Mouse (Mus musculus) lung, embryonic 15.5 days (tissue): ENCODE measurements around the gene Exoc4. TPM values are rescaled to one million over a fixed set of nuclear protein-coding genes. Genes with fewer than 3 reads are reported as not detected.

Source experiments
- ATAC-seq: fragments of 200-750 bp; cut with Nextera tagmentation; 2 replicates; pipeline ENCODE4 v1.8.0; 2017; ENCODE audit warnings: moderate number of reproducible peaks, borderline replicate concordance; ENCODE audit not compliant: low FRiP score, low TSS enrichment; ENCODE audit errors: extremely low read depth
- H3K27ac ChIP-seq: fragments of 300-500 bp; sonication (generic); 2 replicates; pipeline ENCODE4 v1.5.1; 2015; ENCODE audit warnings: moderate library complexity, mild to moderate bottlenecking, inconsistent platforms
- H3K27me3 ChIP-seq: fragments of 300-500 bp; sonication (generic); 2 replicates; pipeline ENCODE4 v1.6.1; 2015; ENCODE audit warnings: inconsistent platforms
- H3K36me3 ChIP-seq: fragments of 300-500 bp; sonication (generic); 2 replicates; pipeline ENCODE4 v1.6.1; 2015; ENCODE audit warnings: inconsistent platforms
- H3K4me1 ChIP-seq: fragments of 300-500 bp; sonication (generic); 2 replicates; pipeline ENCODE4 v1.6.1; 2015; ENCODE audit warnings: inconsistent platforms
- H3K4me2 ChIP-seq: fragments of 300-500 bp; sonication (generic); 2 replicates; pipeline ENCODE4 v1.6.1; 2015; ENCODE audit warnings: inconsistent platforms, mild to moderate bottlenecking, moderate library complexity
- H3K4me3 ChIP-seq: fragments of 300-500 bp; sonication (generic); 2 replicates; pipeline ENCODE4 v1.5.1; 2015; ENCODE audit warnings: mild to moderate bottlenecking, inconsistent platforms
- H3K9ac ChIP-seq: fragments of 300-500 bp; sonication (generic); 2 replicates; pipeline ENCODE4 v1.6.1; 2015; ENCODE audit warnings: inconsistent platforms
- H3K9me3 ChIP-seq: fragments of 300-500 bp; sonication (generic); 2 replicates; pipeline ENCODE4 v1.6.1; 2016; ENCODE audit warnings: inconsistent platforms
- WGBS: fragments of 180-500 bp; shearing (Covaris S2); methylation state at CpG from one replicate; pipeline ENCODE4 v1.1.7; 2015; 5-methylcytosine and 5-hydroxymethylcytosine counted together
- polyA plus RNA-seq: library from polyadenylated mRNA; unstranded; fragments of >200 nt; fragmentation: Nextera tagmentation; extraction: Ambion mirVana; gene quantifications from 2 replicates; pipeline ENCODE4 v1.2.1, GENCODE M21; 2015

Exoc4 gene
- polyA plus RNA-seq, 1 experiment from 2014 or later: 40.8 TPM

DNA sequence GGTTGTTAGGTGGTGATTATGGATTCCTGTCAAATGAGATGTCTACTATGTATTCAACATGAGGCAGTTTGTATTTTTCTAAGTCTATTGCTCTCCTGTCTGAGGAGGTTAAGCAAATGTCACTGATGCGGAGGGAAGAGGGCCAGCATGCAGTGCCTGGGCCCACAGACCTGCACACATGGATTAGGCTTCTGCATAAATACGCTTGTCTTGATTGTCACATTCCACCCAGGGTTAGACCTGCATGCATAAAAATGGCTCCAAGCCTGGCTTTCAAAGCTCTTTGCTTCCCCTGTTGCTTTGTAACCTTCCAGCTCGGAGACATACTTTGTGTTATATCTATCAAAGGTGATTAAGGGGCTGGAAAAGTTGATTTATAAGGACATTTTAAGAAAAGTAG is 610.2 kb downstream of the Exoc4 start:
- H3K36me3 ChIP-seq: no peaks in the 10 kb centered on the region
- H3K4me1 ChIP-seq: no peaks in the 10 kb centered on the region
- no peak overlapping the region for H3K4me2 ChIP-seq
- 80% methylated on average over 3 of the region's 3 CpGs for WGBS
- no peak overlapping the region for H3K9ac ChIP-seq
- no peak overlapping the region for H3K27ac ChIP-seq
- H3K27me3 ChIP-seq: no peaks in the 10 kb centered on the region
- no peak for ATAC-seq
- H3K9me3 ChIP-seq: no peaks in the 10 kb centered on the region
- no peak overlapping the region for H3K4me3 ChIP-seq

DNA sequence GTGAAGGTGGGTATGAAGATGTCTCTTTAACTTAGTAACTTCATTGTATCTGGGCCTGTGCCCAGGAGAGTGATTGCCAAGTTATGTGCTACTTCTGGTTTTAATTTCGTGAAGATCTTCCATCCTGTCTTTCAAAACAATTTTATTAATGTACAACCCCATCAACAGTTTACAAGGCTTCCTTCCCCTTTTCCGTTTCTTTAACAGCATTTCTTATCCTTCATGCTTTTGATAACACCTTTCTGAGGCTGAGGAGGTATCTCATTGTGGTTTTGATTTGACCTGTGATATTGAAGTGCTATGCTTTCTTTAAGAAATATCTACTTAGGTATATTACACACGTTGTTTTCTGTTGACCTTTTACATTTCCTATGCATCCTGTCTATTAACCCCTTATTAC is 616.9 kb downstream of the Exoc4 start:
- Histone ChIP-seq H3K9me3 (no peaks in the 10 kb centered on the region), H3K9ac (no peak overlapping the region), H3K4me3 (no peak overlapping the region), H3K36me3 (no peaks in the 10 kb centered on the region), H3K27me3 (no peaks in the 10 kb centered on the region), H3K4me2 (no peak overlapping the region), H3K27ac (no peak overlapping the region), H3K4me1 (0 out of 2 replicates have a peak, but pooled peaks cover 3% of the 10 kb centered on the region)
- 45% methylated on average over 3 of the region's 3 CpGs for WGBS
- no peak for ATAC-seq

DNA sequence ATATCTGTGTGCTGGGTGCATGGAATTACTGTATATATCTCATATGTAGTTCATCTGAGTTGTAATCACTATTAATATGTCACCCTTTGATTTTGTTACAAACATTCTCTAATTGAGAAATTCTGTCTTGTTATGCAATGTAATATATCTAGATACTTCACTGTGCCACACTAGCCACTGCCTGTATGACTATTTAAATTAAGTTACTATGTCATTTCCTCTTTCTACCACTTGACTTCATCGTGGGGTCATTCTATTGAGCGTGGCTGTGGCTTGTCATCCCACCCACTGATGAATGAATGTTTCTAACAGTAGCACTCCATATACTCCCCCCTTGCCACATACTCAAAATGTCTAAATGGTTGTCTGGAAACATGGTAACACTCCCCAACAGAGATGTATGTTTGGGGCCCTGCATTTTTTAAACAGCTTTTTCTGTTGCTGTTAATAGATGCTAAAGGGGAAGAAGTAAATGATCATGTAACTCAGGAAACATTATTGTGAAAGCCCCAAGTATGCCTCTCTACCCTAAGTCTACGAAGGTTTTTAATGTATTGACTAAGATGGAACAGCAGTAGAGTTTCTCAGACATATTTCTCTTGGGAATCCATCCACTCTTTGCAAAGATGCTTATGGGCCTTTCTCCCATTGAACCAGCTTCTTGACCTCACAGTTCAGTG is 618.2 kb downstream of the Exoc4 start:
- Histone ChIP-seq H3K27ac (no peak overlapping the region), H3K27me3 (no peaks in the 10 kb centered on the region), H3K4me2 (no peak overlapping the region), H3K4me1 (0 out of 2 replicates have a peak, but pooled peaks cover 3% of the 10 kb centered on the region), H3K9me3 (no peaks in the 10 kb centered on the region), H3K36me3 (no peaks in the 10 kb centered on the region), H3K9ac (no peak overlapping the region), H3K4me3 (no peak overlapping the region)
- WGBS: 67% methylated on average over 3 of the region's 3 CpGs
- no peak for ATAC-seq

DNA sequence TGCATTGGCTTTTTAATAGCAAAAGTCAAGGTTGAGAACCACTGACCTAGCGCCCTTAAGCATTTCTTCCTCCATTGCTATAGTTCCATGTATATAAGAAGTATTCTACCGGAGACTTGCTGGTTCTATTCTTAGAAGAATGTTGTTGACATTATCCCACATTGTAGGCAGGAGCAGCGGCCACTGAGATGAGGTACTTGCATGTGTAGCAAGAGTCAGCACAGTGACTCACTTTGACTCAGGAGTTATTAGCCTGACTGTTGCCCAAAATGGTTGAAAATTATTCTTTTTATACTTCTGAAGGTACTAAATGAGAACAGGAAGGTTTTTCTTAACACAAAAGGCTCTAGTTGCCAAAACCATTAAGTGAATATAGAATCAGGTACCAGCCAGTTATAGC is 620.4 kb downstream of the Exoc4 start:
- Histone ChIP-seq H3K4me3 (no peak overlapping the region), H3K9ac (no peak overlapping the region), H3K9me3 (no peaks in the 10 kb centered on the region), H3K27me3 (no peaks in the 10 kb centered on the region), H3K4me2 (no peak overlapping the region), H3K27ac (no peak overlapping the region), H3K4me1 (0 out of 2 replicates have a peak, but pooled peaks cover 3% of the 10 kb centered on the region), H3K36me3 (no peaks in the 10 kb centered on the region)
- no peak for ATAC-seq
- 58% methylated on average over 3 of the region's 3 CpGs for WGBS

DNA sequence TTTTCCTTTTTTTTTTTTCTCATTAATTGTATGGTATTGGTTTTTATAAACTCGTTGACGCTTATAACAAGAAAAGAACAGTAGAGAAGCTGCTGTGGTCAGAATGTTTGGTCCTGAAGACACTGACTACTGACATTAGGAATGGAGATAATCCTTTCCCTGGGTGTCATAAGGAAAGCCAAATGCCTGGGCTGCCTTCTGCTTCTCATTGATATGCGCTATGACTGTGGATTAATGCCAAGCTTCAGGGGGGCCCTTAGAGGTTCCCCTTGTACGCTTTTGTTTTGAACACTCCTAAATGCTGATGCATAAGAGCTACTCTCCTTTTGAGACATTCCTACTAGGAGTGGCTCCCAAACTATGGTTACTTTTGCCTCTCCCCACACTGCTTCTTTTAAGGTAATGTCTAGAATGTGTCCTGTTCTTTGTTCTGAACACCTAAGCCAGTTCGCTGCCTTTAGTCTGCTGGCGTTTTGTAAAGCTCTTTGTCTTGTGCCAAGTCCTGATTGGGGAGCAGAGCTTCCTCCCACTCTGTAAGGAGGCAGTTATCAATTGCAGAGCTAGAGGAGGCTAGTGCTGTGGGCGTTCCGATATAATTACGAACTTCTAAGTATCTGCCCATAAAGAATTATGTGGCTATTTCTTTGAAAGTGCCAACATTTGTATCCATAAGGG is 621.7 kb downstream of the Exoc4 start:
- Histone ChIP-seq H3K36me3 (no peaks in the 10 kb centered on the region), H3K9ac (no peak overlapping the region), H3K4me3 (no peak overlapping the region), H3K4me1 (0 out of 2 replicates have a peak, but pooled peaks cover 3% of the 10 kb centered on the region), H3K4me2 (no peak overlapping the region), H3K27ac (no peak overlapping the region), H3K27me3 (no peaks in the 10 kb centered on the region), H3K9me3 (no peaks in the 10 kb centered on the region)
- no peak for ATAC-seq
- 57% methylated on average over 9 of the region's 9 CpGs for WGBS

DNA sequence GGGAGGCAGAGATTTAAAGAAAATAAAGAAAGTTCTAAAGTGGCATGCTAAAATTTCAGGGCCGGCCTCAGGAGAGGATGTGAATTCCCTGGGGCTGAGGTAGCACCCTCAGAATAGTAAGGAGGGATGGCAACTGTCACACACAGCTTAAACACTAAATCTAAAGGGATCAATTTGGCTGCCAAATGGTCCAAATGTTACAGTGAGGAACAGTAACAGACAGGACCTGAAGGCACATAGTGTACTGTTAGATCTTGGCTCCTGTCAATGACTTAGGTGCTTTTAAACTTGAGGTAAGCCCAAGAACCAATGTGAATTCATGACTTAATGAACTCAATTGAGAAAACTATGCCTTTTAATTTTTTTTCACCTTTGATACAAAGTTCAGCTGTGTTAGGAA is 622.4 kb downstream of the Exoc4 start:
- H3K4me1 ChIP-seq: 0 out of 2 replicates have a peak, but pooled peaks cover 3% of the 10 kb centered on the region

GRCm38 (mm10) chr6:33872192-33872591 is 623.3 kb downstream of the Exoc4 start:
- H3K27ac ChIP-seq: no peak overlapping the region
- H3K36me3 ChIP-seq: no peaks in the 10 kb centered on the region
- H3K9me3 ChIP-seq: no peaks in the 10 kb centered on the region
- H3K4me1 ChIP-seq: 0 out of 2 replicates have a peak, but pooled peaks cover 3% of the 10 kb centered on the region
- H3K27me3 ChIP-seq: no peaks in the 10 kb centered on the region
- no peak overlapping the region for H3K4me2 ChIP-seq
- no peak for ATAC-seq
- no peak overlapping the region for H3K4me3 ChIP-seq
- H3K9ac ChIP-seq: no peak overlapping the region
- 5% methylated on average over 1 of the region's 1 CpGs for WGBS

More for the DNA sequence above, 622.4 kb downstream of the Exoc4 start:
- H3K27ac ChIP-seq: no peak overlapping the region
- no peak overlapping the region for H3K9ac ChIP-seq
- H3K9me3 ChIP-seq: no peaks in the 10 kb centered on the region
- no peaks in the 10 kb centered on the region for H3K27me3 ChIP-seq
- H3K4me2 ChIP-seq: no peak overlapping the region
- no peaks in the 10 kb centered on the region for H3K36me3 ChIP-seq
- ATAC-seq: no peak
- H3K4me3 ChIP-seq: no peak overlapping the region
- 71% methylated on average over 1 of the region's 1 CpGs for WGBS

- Histone ChIP-seq H3K27ac (no peak overlapping the region), H3K4me3 (no peak overlapping the region), H3K4me2 (no peak overlapping the region), H3K9me3 (no peaks in the 10 kb centered on the region), H3K4me1 (0 out of 2 replicates have a peak, but pooled peaks cover 3% of the 10 kb centered on the region), H3K36me3 (no peaks in the 10 kb centered on the region), H3K27me3 (no peaks in the 10 kb centered on the region), H3K9ac (no peak overlapping the region)
- WGBS: 29% methylated on average over 5 of the region's 5 CpGs
- no peak for ATAC-seq
Measured at GRCm38 (mm10) chr6:33873000-33873399, 624.1 kb downstream of the Exoc4 start.

- Histone ChIP-seq H3K9me3 (no peaks in the 10 kb centered on the region), H3K27ac (no peak overlapping the region), H3K4me3 (no peak overlapping the region), H3K9ac (no peak overlapping the region), H3K27me3 (no peaks in the 10 kb centered on the region), H3K4me2 (no peak overlapping the region), H3K36me3 (no peaks in the 10 kb centered on the region), H3K4me1 (0 out of 2 replicates have a peak, but pooled peaks cover 3% of the 10 kb centered on the region)
- WGBS: 63% methylated on average over 8 of the region's 8 CpGs
- ATAC-seq: no peak
Measured at GRCm38 (mm10) chr6:33874291-33875014, 625.6 kb downstream of the Exoc4 start.

- Histone ChIP-seq H3K9me3 (no peaks in the 10 kb centered on the region), H3K27ac (no peak overlapping the region), H3K4me1 (no peaks in the 10 kb centered on the region), H3K9ac (no peak overlapping the region), H3K4me2 (no peak overlapping the region), H3K4me3 (no peak overlapping the region), H3K36me3 (no peaks in the 10 kb centered on the region), H3K27me3 (no peaks in the 10 kb centered on the region)
- 55% methylated on average over 9 of the region's 9 CpGs for WGBS
- ATAC-seq: no peak
Measured at GRCm38 (mm10) chr6:33884141-33884683, 635.3 kb downstream of the Exoc4 start.

DNA sequence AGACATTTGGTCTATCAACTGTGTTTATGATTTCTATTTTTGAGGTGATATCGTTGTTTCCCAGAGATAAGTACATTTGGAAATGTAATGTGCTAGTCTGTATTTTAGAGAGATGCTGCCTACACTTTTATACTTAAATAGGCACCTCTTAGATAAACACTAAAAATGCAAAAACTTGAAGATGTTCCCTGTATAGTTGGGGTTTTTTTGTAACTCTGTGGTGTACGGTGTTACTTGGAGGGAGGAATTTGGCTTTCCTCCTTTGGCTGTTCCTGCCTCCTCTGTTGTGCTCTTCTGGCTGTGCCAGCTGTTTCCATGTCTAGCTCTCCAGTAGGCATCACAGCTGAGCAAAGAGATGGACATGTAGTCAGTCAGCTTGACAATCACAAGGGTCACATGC is 638.1 kb downstream of the Exoc4 start:
- Histone ChIP-seq H3K36me3 (no peaks in the 10 kb centered on the region), H3K9ac (no peak overlapping the region), H3K4me3 (no peak overlapping the region), H3K4me1 (peaks cover 3% of the 10 kb centered on the region; the same call in 1 of the 2 replicates), H3K27me3 (no peaks in the 10 kb centered on the region), H3K27ac (no peak overlapping the region), H3K4me2 (no peak overlapping the region), H3K9me3 (no peaks in the 10 kb centered on the region)
- WGBS: 82% methylated on average over 2 of the region's 2 CpGs
- no peak for ATAC-seq
